Mouse (Mus musculus): ENCODE results near the gene Ghrh. TPM values are rescaled to one million over a fixed set of nuclear protein-coding genes. Genes with fewer than 3 reads are reported as not detected.

Gene Ghrh
- total and polyA plus RNA-seq, 3 experiments, result not detected

DNA sequence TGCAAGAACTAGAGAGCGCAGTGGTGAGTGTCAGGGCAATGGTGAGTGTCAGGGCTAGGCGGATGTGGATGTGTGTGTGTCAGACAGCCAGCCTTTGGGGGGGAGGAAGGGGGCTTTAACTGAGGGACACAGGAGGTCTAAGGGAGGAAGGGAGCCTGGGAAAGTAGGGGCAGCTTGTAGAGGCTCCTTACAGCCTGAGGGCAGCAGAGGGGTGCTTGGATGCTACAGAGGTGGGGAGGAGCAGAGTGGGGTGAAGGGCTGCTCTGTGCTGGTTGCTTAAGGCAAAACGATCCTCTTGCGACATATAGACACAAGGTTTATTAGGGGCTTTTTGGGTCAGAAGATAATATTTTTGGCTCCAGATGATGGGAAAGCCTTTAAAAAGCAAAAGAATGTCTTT is 37.5 kb upstream of the Ghrh start:
- Histone ChIP-seq H3K4me1 (ENCODE audit: control insufficient read depth in 1 of 2, insufficient read depth in 2 of 2, low read length in 2 of 2) (no peaks in the 10 kb centered on the region; a peak in 1 of 4 replicates), H3K9me3 (replicated peaks; ENCODE audit: insufficient read depth, low read length) (no peaks in the 10 kb centered on the region), H3K9ac (ENCODE audit: control insufficient read depth, low read depth, low read length, poor library complexity, severe bottlenecking) (no peak overlapping the region), H3K36me3 (ENCODE audit: control insufficient read depth in 1 of 2, insufficient read depth in 2 of 2, low read length in 2 of 2) (no peaks in the 10 kb centered on the region), H3K27me3 (ENCODE audit: control insufficient read depth in 1 of 2, insufficient read depth in 2 of 2, low read length in 2 of 2) (no peaks in the 10 kb centered on the region), H3K27ac (ENCODE audit: control insufficient read depth, low read depth, low read length) (no peak overlapping the region), H3K4me3 (ENCODE audit: control insufficient read depth in 1 of 2, insufficient read depth in 1 of 2, low read depth in 2 of 2, low read length in 2 of 2) (no peak overlapping the region), H3K79me2 (ENCODE audit: control insufficient read depth, insufficient read depth, low read length, poor library complexity) (no peaks in the 10 kb centered on the region)
- TF ChIP-seq UBTF (IDR thresholded peaks at IDR 0.05; ENCODE audit: borderline replicate concordance, insufficient read depth, low read depth, low read length) (no peak), NELFE (IDR thresholded peaks at IDR 0.05; ENCODE audit: low read depth, low read length) (no peak), RCOR1 (IDR thresholded peaks at IDR 0.05; ENCODE audit: low read depth, low read length) (no peak), GATA1 (IDR thresholded peaks at IDR 0.05; ENCODE audit: low read depth, low read length) (no peak)
- DNase-seq (ENCODE audit: low read depth, low spot score), result no peak

DNA sequence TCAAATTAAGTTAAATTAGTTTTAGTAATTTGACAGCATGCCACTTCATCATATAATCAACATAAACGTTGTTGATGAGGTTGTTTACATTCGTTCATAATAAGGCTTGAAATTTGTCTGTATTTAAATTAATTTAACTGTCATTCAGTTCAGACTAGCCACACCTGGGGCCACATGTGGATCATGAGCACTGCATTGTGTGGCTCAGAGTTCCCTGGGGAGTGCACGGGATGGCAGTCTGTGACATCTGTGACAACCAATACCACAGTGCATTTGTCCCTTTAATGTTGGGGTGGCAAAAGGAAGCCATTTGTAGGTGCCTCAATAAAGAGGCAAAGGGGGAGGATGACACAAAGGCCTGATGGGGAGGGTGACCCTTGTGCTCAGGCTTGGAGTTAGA is 29.7 kb upstream of the Ghrh start:
- H3K27me3 ChIP-seq (ENCODE audit: control insufficient read depth in 1 of 2, insufficient read depth in 2 of 2, low read length in 2 of 2), result no peaks in the 10 kb centered on the region
- DNase-seq (ENCODE audit: low read depth, low spot score), result no peak
- no peaks in the 10 kb centered on the region; a peak in 2 of 4 replicates for H3K36me3 ChIP-seq (ENCODE audit: control insufficient read depth in 1 of 2, insufficient read depth in 2 of 2, low read length in 2 of 2)
- H3K79me2 ChIP-seq (ENCODE audit: control insufficient read depth, insufficient read depth, low read length, poor library complexity), result peaks cover 5% of the 10 kb centered on the region; the same call in 1 of the 2 replicates
- no peaks in the 10 kb centered on the region for H3K9me3 ChIP-seq (replicated peaks; ENCODE audit: insufficient read depth, low read length)
- no peaks in the 10 kb centered on the region; a peak in 1 of 4 replicates for H3K4me1 ChIP-seq (ENCODE audit: control insufficient read depth in 1 of 2, insufficient read depth in 2 of 2, low read length in 2 of 2)
- no peak overlapping the region for H3K27ac ChIP-seq (ENCODE audit: control insufficient read depth, low read depth, low read length)
- H3K4me3 ChIP-seq (ENCODE audit: control insufficient read depth in 1 of 2, insufficient read depth in 1 of 2, low read depth in 2 of 2, low read length in 2 of 2), result no peak overlapping the region
- TF ChIP-seq MYC (IDR thresholded peaks at IDR 0.05; ENCODE audit: low read depth, low read length) (no peak), MAX (IDR thresholded peaks at IDR 0.05; ENCODE audit: low read length) (no peak), ZNF384 (IDR thresholded peaks at IDR 0.05; ENCODE audit: low read depth, low read length) (no peak), USF2 (IDR thresholded peaks at IDR 0.05; ENCODE audit: borderline replicate concordance in 1 of 2, insufficient read depth in 1 of 2, low read depth in 1 of 2, low read length in 2 of 2) (no peak), CTCF (IDR thresholded peaks at IDR 0.05 in 2 of 3, conservative IDR thresholded peaks at IDR 0.05 in 1 of 3; ENCODE audit: control insufficient read depth in 1 of 3, insufficient read depth in 1 of 3, low read depth in 2 of 3, low read length in 3 of 3, poor library complexity in 1 of 3, severe bottlenecking in 1 of 3) (no peak), CHD1 (IDR thresholded peaks at IDR 0.05; ENCODE audit: low read depth, low read length) (no peak), E2F4 (IDR thresholded peaks at IDR 0.05; ENCODE audit: borderline replicate concordance, low read depth, low read length) (no peak), ELF1 (IDR thresholded peaks at IDR 0.05; ENCODE audit: low read depth, low read length) (no peak), USF1 (IDR thresholded peaks at IDR 0.05; ENCODE audit: low read depth, low read length) (no peak), RAD21 (IDR thresholded peaks at IDR 0.05; ENCODE audit: low read depth, low read length) (no peak), JUND (IDR thresholded peaks at IDR 0.05; ENCODE audit: low read depth, low read length) (no peak), SMC3 (IDR thresholded peaks at IDR 0.05; ENCODE audit: low read depth, low read length) (no peak), MAZ (IDR thresholded peaks at IDR 0.05; ENCODE audit: low read depth, low read length) (no peak), BHLHE40 (IDR thresholded peaks at IDR 0.05; ENCODE audit: borderline replicate concordance, low read depth, low read length) (no peak), POLR2AphosphoS2 (IDR thresholded peaks at IDR 0.05; ENCODE audit: low read length) (no peak), ETS1 (IDR thresholded peaks at IDR 0.05; ENCODE audit: low read depth, low read length) (no peak), GATA1 (IDR thresholded peaks at IDR 0.05; ENCODE audit: low read depth, low read length) (no peak), NRF1 (IDR thresholded peaks at IDR 0.05; ENCODE audit: insufficient read depth, low read depth, low read length, poor library complexity, severe bottlenecking) (no peak)
- no peak overlapping the region for H3K9ac ChIP-seq (ENCODE audit: control insufficient read depth, low read depth, low read length, poor library complexity, severe bottlenecking)
